Mouse (Mus musculus): ENCODE measurements at regions not wholly inside any gene's neighbourhood (a gene's known extent, or its start where the extent isn't known, plus 50 kb on each side); places are given as distances from the start of the nearest gene placed in this dataset.

- TF ChIP-seq CTCF (IDR thresholded peaks at IDR 0.05) (no peak), EP300 (IDR thresholded peaks at IDR 0.05) (no peak)
Observed at GRCm38 (mm10) chr6:49899146-49899545, 76.6 kb downstream of the Npy start.
